Mouse (Mus musculus): ENCODE measurements around the gene 1700123O20Rik.

GRCm38 (mm10) chr14:54699586-54699985, 13.6 kb downstream of the 1700123O20Rik start:
- TF ChIP-seq CTCF (IDR thresholded peaks at IDR 0.05; ENCODE audit: borderline replicate concordance, extremely low read depth, insufficient read depth, insufficient read length) (no peak), POLR2A (IDR thresholded peaks at IDR 0.05; ENCODE audit: borderline replicate concordance, extremely low read depth, insufficient read depth, insufficient read length, poor library complexity, severe bottlenecking) (no peak)
